Mouse (Mus musculus): ENCODE measurements around the gene Pglyrp2. TPM values are rescaled to one million over a fixed set of nuclear protein-coding genes. Genes with fewer than 3 reads are reported as not detected.
A peak's percentile ranks its signal among the peaks of the same experiment; 100 is the strongest.

Pglyrp2 gene
- polyA plus RNA-seq (2016; fragmentation: Nextera tagmentation; extraction: Ambion mirVana) = not detected in 2 replicates

- Histone ChIP-seq H3K27ac (no peak within 1 kb of the TSS), H3K36me3 (replicated peaks) (no peaks in the 10 kb centered on the region), H3K4me3 (replicated peaks) (no peak within 1 kb of the TSS), H3K4me2 (no peak within 1 kb of the TSS), H3K4me1 (no peaks in the 10 kb centered on the region), H3K9me3 (no peaks in the 10 kb centered on the region), H3K27me3 (peaks cover 7% of the 10 kb centered on the region; the same call in 1 of the 2 replicates), H3K9ac (no peak within 1 kb of the TSS)
- no peak for ATAC-seq (ENCODE audit: low FRiP score)
- WGBS = 86% methylated on average over 2 of the region's 2 CpGs
Measured at GRCm38 (mm10) chr17:32424034-32424433, at the start of gene Pglyrp2. Gene Pglyrp2, minus strand, starts transcription at chr17:32424167.

GRCm38 (mm10) chr17:32472176-32472575 lies 48.2 kb upstream of the Pglyrp2 start:
- Histone ChIP-seq H3K27me3 (no peaks in the 10 kb centered on the region), H3K9ac (no peak overlapping the region), H3K4me1 (no peaks in the 10 kb centered on the region), H3K36me3 (replicated peaks) (no peaks in the 10 kb centered on the region), H3K4me2 (no peak overlapping the region), H3K4me3 (replicated peaks) (no peak overlapping the region), H3K27ac (no peak overlapping the region), H3K9me3 (no peaks in the 10 kb centered on the region)
- 71% methylated on average over 7 of the region's 7 CpGs for WGBS
- no peak for ATAC-seq (ENCODE audit: low FRiP score)

GRCm38 (mm10) chr17:32470795-32471194 lies 46.8 kb upstream of the Pglyrp2 start:
- Histone ChIP-seq H3K9ac (no peak overlapping the region), H3K9me3 (no peaks in the 10 kb centered on the region), H3K36me3 (replicated peaks) (no peaks in the 10 kb centered on the region), H3K4me3 (replicated peaks) (no peak overlapping the region), H3K27ac (no peak overlapping the region), H3K27me3 (no peaks in the 10 kb centered on the region), H3K4me1 (no peaks in the 10 kb centered on the region), H3K4me2 (no peak overlapping the region)
- no peak for ATAC-seq (ENCODE audit: low FRiP score)
- WGBS = 83% methylated on average over 4 of the region's 4 CpGs

GRCm38 (mm10) chr17:32468494-32468893 lies 44.5 kb upstream of the Pglyrp2 start:
- no peak for ATAC-seq (ENCODE audit: low FRiP score)
- H3K9me3 ChIP-seq = no peaks in the 10 kb centered on the region
- H3K4me2 ChIP-seq = no peak overlapping the region
- no peak overlapping the region for H3K9ac ChIP-seq
- no peaks in the 10 kb centered on the region for H3K27me3 ChIP-seq
- no peak overlapping the region for H3K4me3 ChIP-seq (replicated peaks)
- H3K27ac ChIP-seq = no peak overlapping the region
- no peaks in the 10 kb centered on the region for H3K36me3 ChIP-seq (replicated peaks)
- H3K4me1 ChIP-seq = no peaks in the 10 kb centered on the region
- 50% methylated on average over 7 of the region's 7 CpGs for WGBS

GRCm38 (mm10) chr17:32454997-32455396 lies 31.0 kb upstream of the Pglyrp2 start:
- H3K27me3 ChIP-seq = peaks cover 14% of the 10 kb centered on the region
- no peak for ATAC-seq (ENCODE audit: low FRiP score)
- 52% methylated on average over 2 of the region's 2 CpGs for WGBS

GRCm38 (mm10) chr17:32454188-32454587 lies 30.2 kb upstream of the Pglyrp2 start:
- Histone ChIP-seq H3K36me3 (replicated peaks) (no peaks in the 10 kb centered on the region), H3K4me3 (replicated peaks) (no peak overlapping the region), H3K9me3 (no peaks in the 10 kb centered on the region; the same call in 1 of the 2 replicates), H3K27ac (no peak overlapping the region), H3K27me3 (peaks cover 14% of the 10 kb centered on the region), H3K9ac (no peak overlapping the region), H3K4me2 (no peak overlapping the region), H3K4me1 (peaks cover 8% of the 10 kb centered on the region)
- WGBS = 81% methylated on average over 4 of the region's 4 CpGs
- ATAC-seq (ENCODE audit: low FRiP score) = no peak

More at GRCm38 (mm10) chr17:32454997-32455396, 31.0 kb upstream of the Pglyrp2 start:
- Histone ChIP-seq H3K4me3 (replicated peaks) (no peak overlapping the region), H3K36me3 (replicated peaks) (no peaks in the 10 kb centered on the region), H3K27ac (no peak overlapping the region), H3K4me1 (peaks cover 8% of the 10 kb centered on the region), H3K4me2 (no peak overlapping the region), H3K9ac (no peak overlapping the region), H3K9me3 (no peaks in the 10 kb centered on the region)

GRCm38 (mm10) chr17:32452482-32452881 lies 28.5 kb upstream of the Pglyrp2 start, which contains the start of gene Cyp4f39:
Gene Cyp4f39, plus strand, starts transcription at chr17:32452723.
- H3K9ac ChIP-seq = peak within 1 kb of the TSS; percentile 51
- H3K36me3 ChIP-seq (replicated peaks) = no peaks in the 10 kb centered on the region; the same call in 1 of the 2 replicates
- H3K4me1 ChIP-seq = peaks cover 8% of the 10 kb centered on the region
- H3K27me3 ChIP-seq = peaks cover 14% of the 10 kb centered on the region
- peaks cover 2% of the 10 kb centered on the region; the same call in 1 of the 2 replicates for H3K9me3 ChIP-seq
- peak within 1 kb of the TSS; percentile 68 for H3K4me2 ChIP-seq
- no peak for ATAC-seq (ENCODE audit: low FRiP score)
- WGBS = 1% methylated on average over 19 of the region's 19 CpGs
- H3K4me3 ChIP-seq (replicated peaks) = peak within 1 kb of the TSS; percentile 31
- H3K27ac ChIP-seq = no peak within 1 kb of the TSS

GRCm38 (mm10) chr17:32450844-32451537 lies 27.0 kb upstream of the Pglyrp2 start:
- Histone ChIP-seq H3K27me3 (peaks cover 14% of the 10 kb centered on the region), H3K27ac (no peak overlapping the region), H3K36me3 (replicated peaks) (no peaks in the 10 kb centered on the region; the same call in 1 of the 2 replicates), H3K4me1 (peaks cover 8% of the 10 kb centered on the region), H3K4me3 (replicated peaks) (no peak overlapping the region), H3K9me3 (peaks cover 2% of the 10 kb centered on the region; the same call in 1 of the 2 replicates), H3K4me2 (no peak overlapping the region), H3K9ac (no peak overlapping the region)
- no peak for ATAC-seq (ENCODE audit: low FRiP score)
- WGBS = 52% methylated on average over 2 of the region's 2 CpGs

- peaks cover 2% of the 10 kb centered on the region; the same call in 1 of the 2 replicates for H3K9me3 ChIP-seq
- H3K4me3 ChIP-seq (replicated peaks) = no peak overlapping the region
Measured at GRCm38 (mm10) chr17:32449042-32449441, 25.1 kb upstream of the Pglyrp2 start.

GRCm38 (mm10) chr17:32447195-32447594 lies 23.2 kb upstream of the Pglyrp2 start:
- Histone ChIP-seq H3K4me3 (replicated peaks) (no peak overlapping the region), H3K9ac (no peak overlapping the region), H3K9me3 (peaks cover 2% of the 10 kb centered on the region; the same call in 1 of the 2 replicates), H3K4me2 (no peak overlapping the region), H3K27me3 (no peaks in the 10 kb centered on the region), H3K4me1 (no peaks in the 10 kb centered on the region; the same call in 1 of the 2 replicates), H3K27ac (no peak overlapping the region), H3K36me3 (replicated peaks) (no peaks in the 10 kb centered on the region; the same call in 1 of the 2 replicates)
- no peak for ATAC-seq (ENCODE audit: low FRiP score)

More at GRCm38 (mm10) chr17:32449042-32449441, 25.1 kb upstream of the Pglyrp2 start:
- peaks cover 12% of the 10 kb centered on the region for H3K27me3 ChIP-seq
- WGBS = 95% methylated on average over 1 of the region's 1 CpGs
- H3K27ac ChIP-seq = no peak overlapping the region
- no peaks in the 10 kb centered on the region; the same call in 1 of the 2 replicates for H3K36me3 ChIP-seq (replicated peaks)
- ATAC-seq (ENCODE audit: low FRiP score) = no peak
- no peak overlapping the region for H3K9ac ChIP-seq
- no peak overlapping the region for H3K4me2 ChIP-seq
- peaks cover 8% of the 10 kb centered on the region for H3K4me1 ChIP-seq

- Histone ChIP-seq H3K36me3 (replicated peaks) (no peaks in the 10 kb centered on the region; the same call in 1 of the 2 replicates), H3K4me3 (replicated peaks) (no peak overlapping the region), H3K4me2 (no peak overlapping the region), H3K27ac (no peak overlapping the region), H3K9ac (no peak overlapping the region), H3K4me1 (no peaks in the 10 kb centered on the region), H3K9me3 (peaks cover 2% of the 10 kb centered on the region; the same call in 1 of the 2 replicates), H3K27me3 (peaks cover 4% of the 10 kb centered on the region; the same call in 1 of the 2 replicates)
- 85% methylated on average over 5 of the region's 5 CpGs for WGBS
- no peak for ATAC-seq (ENCODE audit: low FRiP score)
Measured at GRCm38 (mm10) chr17:32445016-32445415, 21.0 kb upstream of the Pglyrp2 start.

- 78% methylated on average over 6 of the region's 6 CpGs for WGBS
- ATAC-seq (ENCODE audit: low FRiP score) = no peak
Measured at GRCm38 (mm10) chr17:32443245-32443644, 19.3 kb upstream of the Pglyrp2 start.

More at GRCm38 (mm10) chr17:32443245-32443644, 19.3 kb upstream of the Pglyrp2 start:
- no peak overlapping the region for H3K9ac ChIP-seq
- no peaks in the 10 kb centered on the region for H3K36me3 ChIP-seq (replicated peaks)
- H3K27ac ChIP-seq = no peak overlapping the region
- no peak overlapping the region for H3K4me2 ChIP-seq
- no peak overlapping the region for H3K4me3 ChIP-seq (replicated peaks)
- peaks cover 4% of the 10 kb centered on the region; the same call in 1 of the 2 replicates for H3K27me3 ChIP-seq
- no peaks in the 10 kb centered on the region for H3K4me1 ChIP-seq
- H3K9me3 ChIP-seq = no peaks in the 10 kb centered on the region
